Mouse (Mus musculus) liver, postnatal 0 days (tissue): ENCODE measurements around the gene Tmem91. TPM values are rescaled to one million over a fixed set of nuclear protein-coding genes. Genes with fewer than 3 reads are reported as not detected.

Experiments used
- ATAC-seq: fragments of 200-750 bp; cut with Nextera tagmentation; 2 replicates; pipeline ENCODE4 v1.8.0; 2017; ENCODE audit warnings: mild to moderate bottlenecking, moderate library complexity
- DNase-seq: peaks from one replicate; pipeline ENCODE4 v3.0.0-alpha.2; 2016
- H3K27ac ChIP-seq: fragments of 300-500 bp; sonication (generic); 2 replicates; pipeline ENCODE4 v1.5.1; 2014; ENCODE audit warnings: antibody characterized with exemption, moderate library complexity, mild to moderate bottlenecking, low read depth
- H3K27me3 ChIP-seq: fragments of 300-500 bp; sonication (generic); 2 replicates; pipeline ENCODE4 v1.6.1; 2014; ENCODE audit warnings: low read length, control low read depth, mixed read lengths; ENCODE audit not compliant: insufficient read depth
- H3K36me3 ChIP-seq: fragments of 300-500 bp; sonication (generic); replicated peaks from 2 replicates; pipeline ENCODE4 v1.6.1; 2014; ENCODE audit warnings: mild to moderate bottlenecking, control low read depth, low read length, moderate library complexity, mixed read lengths; ENCODE audit not compliant: insufficient read depth
- H3K4me1 ChIP-seq: fragments of 300-500 bp; sonication (generic); 2 replicates; pipeline ENCODE4 v1.6.1; 2014; ENCODE audit warnings: antibody characterized with exemption, mild to moderate bottlenecking, control low read depth; ENCODE audit not compliant: insufficient read depth
- H3K4me2 ChIP-seq: fragments of 300-500 bp; sonication (generic); 2 replicates; pipeline ENCODE4 v1.6.1; 2014; ENCODE audit warnings: low read depth, mild to moderate bottlenecking, low read length, moderate library complexity, mixed read lengths
- H3K4me3 ChIP-seq: fragments of 300-500 bp; sonication (generic); 2 replicates; pipeline ENCODE4 v1.5.1; 2014; ENCODE audit warnings: low read depth, low read length
- H3K9ac ChIP-seq: fragments of 300-500 bp; sonication (generic); replicated peaks from 2 replicates; pipeline ENCODE4 v1.6.1; 2014; ENCODE audit warnings: mild to moderate bottlenecking, moderate library complexity
- H3K9me3 ChIP-seq: fragments of 300-500 bp; sonication (generic); 2 replicates; pipeline ENCODE4 v1.6.1; 2016; ENCODE audit warnings: mild to moderate bottlenecking, control low read depth, low read length, mixed read lengths
- CTCF ChIP-seq: sonication (generic); IDR thresholded peaks from 2 replicates; pipeline ENCODE4 v1.5.1; 2016; ENCODE audit warnings: antibody characterized with exemption, low read depth
- EP300 ChIP-seq: IDR thresholded peaks from 2 replicates; pipeline ENCODE4 v1.6.1; 2016; ENCODE audit warnings: antibody characterized with exemption, low read depth, mild to moderate bottlenecking
- WGBS: fragments of 180-500 bp; shearing (Covaris S2); extraction: QIAGEN DNeasy Blood & Tissue Kit; methylation state at CpG from one replicate; pipeline ENCODE4 v1.1.7; 2014; ENCODE audit not compliant: insufficient replicate concordance; 5-methylcytosine and 5-hydroxymethylcytosine counted together
- polyA plus RNA-seq: library from polyadenylated mRNA; unstranded; fragments of >200 nt; fragmentation: Nextera tagmentation; extraction: Ambion mirVana; gene quantifications from 2 replicates; pipeline ENCODE4 v1.2.1, GENCODE M21; 2015

The Tmem91 gene
- polyA plus RNA-seq, 1 experiment from 2014 or later: 0.76 TPM

GRCm38 (mm10) chr7:25669631-25670030 is 5.3 kb downstream of the Tmem91 start:
- WGBS: 82% methylated on average over 9 of the region's 9 CpGs
- peaks cover 31% of the 10 kb centered on the region for H3K36me3 ChIP-seq
- no peak for DNase-seq
- no peaks in the 10 kb centered on the region for H3K9me3 ChIP-seq
- TF ChIP-seq CTCF (no peak), EP300 (no peak)
- H3K27ac ChIP-seq: no peak overlapping the region
- H3K4me3 ChIP-seq: no peak overlapping the region
- no peak overlapping the region for H3K4me2 ChIP-seq
- H3K9ac ChIP-seq: no peak overlapping the region
- H3K27me3 ChIP-seq: no peaks in the 10 kb centered on the region; the same call in 1 of the 2 replicates
- H3K4me1 ChIP-seq: peaks cover 1% of the 10 kb centered on the region; the same call in 1 of the 2 replicates
- ATAC-seq: no peak

- no peak for DNase-seq
- TF ChIP-seq EP300 (no peak), CTCF (no peak)
- Histone ChIP-seq H3K9ac (no peak overlapping the region), H3K27me3 (no peaks in the 10 kb centered on the region; the same call in 1 of the 2 replicates), H3K4me1 (no peaks in the 10 kb centered on the region), H3K27ac (no peak overlapping the region), H3K4me2 (no peak overlapping the region), H3K4me3 (no peak overlapping the region), H3K9me3 (no peaks in the 10 kb centered on the region), H3K36me3 (peaks cover 35% of the 10 kb centered on the region)
- no peak for ATAC-seq
- WGBS: 81% methylated on average over 10 of the region's 10 CpGs
These were observed 5.8 kb downstream of the Tmem91 start for GRCm38 (mm10) chr7:25669158-25669557.

GRCm38 (mm10) chr7:25666381-25666780 is 8.6 kb downstream of the Tmem91 start:
- Histone ChIP-seq H3K9me3 (no peaks in the 10 kb centered on the region), H3K4me2 (no peak overlapping the region), H3K9ac (no peak overlapping the region), H3K4me1 (no peaks in the 10 kb centered on the region), H3K27ac (no peak overlapping the region), H3K27me3 (no peaks in the 10 kb centered on the region), H3K36me3 (peaks cover 40% of the 10 kb centered on the region), H3K4me3 (no peak overlapping the region)
- no peak for ATAC-seq
- no peak for DNase-seq
- TF ChIP-seq EP300 (no peak), CTCF (no peak)
- 87% methylated on average over 8 of the region's 8 CpGs for WGBS

GRCm38 (mm10) chr7:25658657-25659472 is 16.1 kb downstream of the Tmem91 start, which contains the start of the genes Bckdha and Exosc5:
Bckdha (minus strand) TSS chr7:25658981.
Exosc5 (plus strand) TSS chr7:25659164.
- Histone ChIP-seq H3K27ac (peak within 1 kb of the TSS; percentile 85), H3K4me3 (peak within 1 kb of the TSS; percentile 79), H3K9me3 (no peaks in the 10 kb centered on the region), H3K4me2 (peak within 1 kb of the TSS; percentile 96), H3K4me1 (peaks cover 19% of the 10 kb centered on the region), H3K27me3 (no peaks in the 10 kb centered on the region), H3K36me3 (peaks cover 3% of the 10 kb centered on the region; the same call in 1 of the 2 replicates), H3K9ac (peak within 1 kb of the TSS; percentile 75)
- ATAC-seq (peak; percentile 89), DNase-seq (peak; percentile 98)
- TF ChIP-seq CTCF (no peak), EP300 (peak; percentile 95)
- under 1% methylated on average over 50 of the region's 50 CpGs for WGBS

GRCm38 (mm10) chr7:25657785-25658184 is 17.2 kb downstream of the Tmem91 start:
- Histone ChIP-seq H3K9me3 (no peaks in the 10 kb centered on the region), H3K4me1 (peaks cover 23% of the 10 kb centered on the region), H3K9ac (peak overlapping the region; percentile 69), H3K27me3 (no peaks in the 10 kb centered on the region), H3K36me3 (peaks cover 1% of the 10 kb centered on the region; the same call in 1 of the 2 replicates), H3K4me2 (peak overlapping the region; percentile 96), H3K4me3 (peak overlapping the region; percentile 79), H3K27ac (peak overlapping the region; percentile 85)
- DNase-seq (peak; percentile 65), ATAC-seq (0 out of 2 replicates have a peak, but pooled peaks have one; percentile 11)
- TF ChIP-seq CTCF (no peak), EP300 (no peak)
- 27% methylated on average over 10 of the region's 10 CpGs for WGBS

- peak; percentile 75 for DNase-seq
These were observed 19.2 kb downstream of the Tmem91 start for GRCm38 (mm10) chr7:25655601-25656428.

More at GRCm38 (mm10) chr7:25655601-25656428, 19.2 kb downstream of the Tmem91 start:
- H3K27me3 ChIP-seq: no peaks in the 10 kb centered on the region
- peak overlapping the region; percentile 51 for H3K9ac ChIP-seq
- peak overlapping the region; percentile 85 for H3K27ac ChIP-seq
- TF ChIP-seq EP300: no peak; the same call in 1 of the 2 replicates
- TF ChIP-seq CTCF: no peak
- peak overlapping the region; percentile 96 for H3K4me2 ChIP-seq
- H3K4me1 ChIP-seq: peaks cover 31% of the 10 kb centered on the region
- peak; percentile 67 for ATAC-seq
- no peaks in the 10 kb centered on the region for H3K36me3 ChIP-seq
- 59% methylated on average over 11 of the region's 11 CpGs for WGBS
- peak overlapping the region; percentile 21; the same call in 1 of the 2 replicates for H3K4me3 ChIP-seq
- no peaks in the 10 kb centered on the region for H3K9me3 ChIP-seq
